Mouse (Mus musculus): ENCODE results near the gene BC048403.

- TF ChIP-seq CTCF (IDR thresholded peaks at IDR 0.05; ENCODE audit: low read depth, low read length) (no peak), GATA1 (IDR thresholded peaks at IDR 0.05; ENCODE audit: borderline replicate concordance, low read length) (no peak), GATA2 (IDR thresholded peaks at IDR 0.05; ENCODE audit: borderline replicate concordance, low read depth, low read length) (no peak)
Observed at GRCm38 (mm10) chr10:121732542-121732941, 7.2 kb upstream of the BC048403 start.
